Mouse (Mus musculus): ENCODE data around the gene Gm49337.

GRCm38 (mm10) chr4:116182079-116182478 lies 8.9 kb downstream of the Gm49337 start:
- TF ChIP-seq CTCF (IDR thresholded peaks at IDR 0.05; ENCODE audit: control insufficient read depth, insufficient read depth, insufficient replicate concordance, low read depth, low read length) (no peak), POLR2A (IDR thresholded peaks at IDR 0.05; ENCODE audit: control insufficient read depth, low read depth, low read length) (no peak)
